Mouse (Mus musculus) kidney, postnatal 0 days (tissue): ENCODE measurements at regions not wholly inside any gene's neighbourhood (a gene's known extent, or its start where the extent isn't known, plus 50 kb on each side); places are given as distances from the start of the nearest gene placed in this dataset.

Source experiments
- ATAC-seq: fragments of 200-750 bp; cut with Nextera tagmentation; replicated peaks from 2 replicates; pipeline ENCODE4 v1.8.0; 2017; ENCODE audit warnings: low read depth, moderate number of reproducible peaks, moderate TSS enrichment, moderate library complexity; ENCODE audit not compliant: low FRiP score
- DNase-seq: peaks from one replicate; pipeline ENCODE4 v3.0.0-alpha.2; 2016; ENCODE audit warnings: low spot score
- H3K27ac ChIP-seq: fragments of 300-500 bp; sonication (generic); 2 replicates; pipeline ENCODE4 v1.5.1; 2014; ENCODE audit warnings: mild to moderate bottlenecking
- H3K27me3 ChIP-seq: fragments of 300-500 bp; sonication (generic); 2 replicates; pipeline ENCODE4 v1.6.1; 2014; ENCODE audit warnings: low read length, mixed read lengths; ENCODE audit not compliant: insufficient read depth
- H3K36me3 ChIP-seq: fragments of 300-500 bp; sonication (generic); 2 replicates; pipeline ENCODE4 v1.6.1; 2014; ENCODE audit warnings: low read length, mixed read lengths; ENCODE audit not compliant: insufficient read depth
- H3K4me1 ChIP-seq: fragments of 300-500 bp; sonication (generic); replicated peaks from 2 replicates; pipeline ENCODE4 v1.6.1; 2014; ENCODE audit warnings: antibody characterized with exemption, low read length, mixed read lengths; ENCODE audit not compliant: insufficient read depth
- H3K4me2 ChIP-seq: fragments of 300-500 bp; sonication (generic); 2 replicates; pipeline ENCODE4 v1.6.1; 2014; ENCODE audit warnings: mild to moderate bottlenecking, low read length, moderate library complexity, mixed read lengths
- H3K4me3 ChIP-seq: fragments of 300-500 bp; sonication (generic); replicated peaks from 2 replicates; pipeline ENCODE4 v1.5.1; 2014; ENCODE audit warnings: low read depth, low read length
- H3K9ac ChIP-seq: fragments of 300-500 bp; sonication (generic); 2 replicates; pipeline ENCODE4 v1.6.1; 2014; ENCODE audit warnings: low read depth, low read length
- H3K9me3 ChIP-seq: fragments of 300-500 bp; sonication (generic); replicated peaks from 2 replicates; pipeline ENCODE4 v1.6.1; 2016; ENCODE audit warnings: low read length, inconsistent platforms, mixed read lengths
- CTCF ChIP-seq: IDR thresholded peaks from 2 replicates; pipeline ENCODE4 v1.5.1; 2016; ENCODE audit warnings: antibody characterized with exemption, low read depth, mild to moderate bottlenecking, moderate library complexity
- WGBS: fragments of 180-500 bp; shearing (Covaris S2); extraction: QIAGEN DNeasy Blood & Tissue Kit; methylation state at CpG from one replicate; pipeline ENCODE4 v1.1.7; 2014; 5-methylcytosine and 5-hydroxymethylcytosine counted together

DNA sequence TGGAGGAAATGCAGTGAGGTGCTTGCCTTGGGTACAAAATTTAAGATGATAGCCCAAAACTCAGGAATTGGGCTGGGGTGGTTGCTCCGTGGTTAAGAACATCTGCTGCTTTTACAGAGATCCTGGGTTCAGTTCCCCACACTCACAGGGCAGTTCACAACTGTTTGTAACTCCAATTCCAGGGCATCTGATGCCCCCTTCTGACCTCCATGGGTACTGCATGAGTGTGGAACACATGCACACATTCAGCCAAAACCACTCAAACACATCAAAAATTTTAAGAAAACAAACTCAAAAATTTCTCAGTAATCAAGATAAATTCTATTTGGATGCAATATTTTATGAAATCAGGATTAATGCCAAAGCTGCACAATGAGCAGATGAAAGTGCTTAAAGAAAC lies 157.8 kb upstream of the H2al1a start:
- no peak overlapping the region for H3K27ac ChIP-seq
- H3K27me3 ChIP-seq, result no peaks in the 10 kb centered on the region
- no peaks in the 10 kb centered on the region for H3K4me1 ChIP-seq
- no peak overlapping the region for H3K4me3 ChIP-seq
- H3K9me3 ChIP-seq, result no peaks in the 10 kb centered on the region
- no peaks in the 10 kb centered on the region for H3K36me3 ChIP-seq
- TF ChIP-seq CTCF, result peak; percentile 34; the same call in 1 of the 2 replicates
- H3K9ac ChIP-seq, result no peak overlapping the region
- ATAC-seq (no peak), DNase-seq (no peak)
- 84% methylated on average over 1 of the region's 1 CpGs for WGBS
- no peak overlapping the region for H3K4me2 ChIP-seq

GRCm38 (mm10) chrX:11158416-11158815 lies 140.6 kb upstream of the H2al1a start:
- no peak overlapping the region for H3K9ac ChIP-seq
- H3K4me1 ChIP-seq, result no peaks in the 10 kb centered on the region
- 76% methylated on average over 2 of the region's 2 CpGs for WGBS
- no peak overlapping the region for H3K4me3 ChIP-seq
- ATAC-seq (no peak), DNase-seq (no peak)
- no peak overlapping the region for H3K27ac ChIP-seq
- no peaks in the 10 kb centered on the region for H3K9me3 ChIP-seq
- H3K27me3 ChIP-seq, result no peaks in the 10 kb centered on the region
- no peak for TF ChIP-seq CTCF
- H3K36me3 ChIP-seq, result no peaks in the 10 kb centered on the region
- no peak overlapping the region for H3K4me2 ChIP-seq

GRCm38 (mm10) chrX:11170416-11170815 lies 128.6 kb upstream of the H2al1a start:
- Histone ChIP-seq H3K36me3 (no peaks in the 10 kb centered on the region), H3K4me2 (no peak overlapping the region), H3K27me3 (no peaks in the 10 kb centered on the region), H3K4me3 (no peak overlapping the region), H3K27ac (no peak overlapping the region), H3K9ac (no peak overlapping the region), H3K4me1 (no peaks in the 10 kb centered on the region), H3K9me3 (no peaks in the 10 kb centered on the region)
- ATAC-seq, result no peak
- no peak for DNase-seq
- TF ChIP-seq CTCF, result no peak
- 86% methylated on average over 3 of the region's 3 CpGs for WGBS

GRCm38 (mm10) chrX:11180194-11180816 lies 118.8 kb upstream of the H2al1a start:
- H3K4me1 ChIP-seq, result no peaks in the 10 kb centered on the region
- H3K27ac ChIP-seq, result no peak overlapping the region
- no peaks in the 10 kb centered on the region for H3K9me3 ChIP-seq
- H3K9ac ChIP-seq, result no peak overlapping the region
- H3K4me2 ChIP-seq, result no peak overlapping the region
- no peak overlapping the region for H3K4me3 ChIP-seq
- 55% methylated on average over 7 of the region's 7 CpGs for whole genome bisulfite sequencing
- no peak for ATAC-seq
- TF ChIP-seq CTCF, result no peak
- no peaks in the 10 kb centered on the region; the same call in 1 of the 2 replicates for H3K27me3 ChIP-seq
- no peak for DNase-seq
- no peaks in the 10 kb centered on the region for H3K36me3 ChIP-seq

DNA sequence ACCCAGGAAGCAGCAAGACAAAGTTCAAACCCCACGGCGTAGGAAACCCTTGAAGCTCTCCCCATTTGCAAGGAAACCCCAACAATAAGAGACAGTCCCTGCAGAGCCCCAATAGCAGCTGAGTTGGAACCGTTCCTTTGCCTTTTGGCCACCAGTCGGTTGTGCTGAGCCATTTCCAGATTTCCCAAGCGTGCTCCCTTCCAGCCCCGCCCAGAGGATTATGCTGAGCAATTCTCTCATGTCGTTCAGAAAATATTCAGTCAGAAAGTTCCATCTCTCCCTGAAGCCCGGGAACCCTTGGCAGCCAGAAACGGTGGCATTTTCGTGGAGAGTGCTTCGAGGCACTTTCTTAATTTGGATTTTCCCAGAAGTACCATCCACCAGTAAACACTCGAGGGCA lies 117.2 kb upstream of the H2al1a start:
- TF ChIP-seq CTCF, result no peak
- H3K4me1 ChIP-seq, result no peaks in the 10 kb centered on the region
- H3K4me3 ChIP-seq, result no peak overlapping the region
- H3K9me3 ChIP-seq, result no peaks in the 10 kb centered on the region
- WGBS, result 72% methylated on average over 12 of the region's 12 CpGs
- H3K9ac ChIP-seq, result no peak overlapping the region
- DNase-seq (no peak), ATAC-seq (no peak)
- no peak overlapping the region for H3K27ac ChIP-seq
- no peaks in the 10 kb centered on the region for H3K36me3 ChIP-seq
- no peak overlapping the region for H3K4me2 ChIP-seq
- H3K27me3 ChIP-seq, result no peaks in the 10 kb centered on the region

- WGBS, result 94% methylated on average over 6 of the region's 6 CpGs
- H3K27me3 ChIP-seq, result no peaks in the 10 kb centered on the region
- no peak for DNase-seq
- no peak for TF ChIP-seq CTCF
- H3K4me1 ChIP-seq, result no peaks in the 10 kb centered on the region
- H3K4me2 ChIP-seq, result no peak overlapping the region
- no peaks in the 10 kb centered on the region for H3K9me3 ChIP-seq
- H3K36me3 ChIP-seq, result no peaks in the 10 kb centered on the region
- ATAC-seq, result no peak
- no peak overlapping the region for H3K27ac ChIP-seq
- H3K9ac ChIP-seq, result no peak overlapping the region
- no peak overlapping the region for H3K4me3 ChIP-seq
Measured at GRCm38 (mm10) chrX:11190851-11191250, 108.2 kb upstream of the H2al1a start.

GRCm38 (mm10) chrX:11204135-11204534 lies 94.9 kb upstream of the H2al1a start:
- Histone ChIP-seq H3K9ac (no peak overlapping the region), H3K27me3 (no peaks in the 10 kb centered on the region), H3K27ac (no peak overlapping the region), H3K4me1 (no peaks in the 10 kb centered on the region), H3K9me3 (no peaks in the 10 kb centered on the region), H3K36me3 (no peaks in the 10 kb centered on the region), H3K4me3 (no peak overlapping the region), H3K4me2 (no peak overlapping the region)
- no peak for ATAC-seq
- 78% methylated on average over 2 of the region's 2 CpGs for WGBS
- DNase-seq, result no peak
- no peak for TF ChIP-seq CTCF
